Mouse (Mus musculus) kidney, postnatal 4 days (tissue): ENCODE data around the gene Ampd2.

Experiments used
- DNase-seq, 2 experiments: peaks; one replicate each; pipeline ENCODE4 v3.0.0; 2021; ENCODE audit warnings: mixed read lengths in 2 of 2

Ampd2 gene

DNA sequence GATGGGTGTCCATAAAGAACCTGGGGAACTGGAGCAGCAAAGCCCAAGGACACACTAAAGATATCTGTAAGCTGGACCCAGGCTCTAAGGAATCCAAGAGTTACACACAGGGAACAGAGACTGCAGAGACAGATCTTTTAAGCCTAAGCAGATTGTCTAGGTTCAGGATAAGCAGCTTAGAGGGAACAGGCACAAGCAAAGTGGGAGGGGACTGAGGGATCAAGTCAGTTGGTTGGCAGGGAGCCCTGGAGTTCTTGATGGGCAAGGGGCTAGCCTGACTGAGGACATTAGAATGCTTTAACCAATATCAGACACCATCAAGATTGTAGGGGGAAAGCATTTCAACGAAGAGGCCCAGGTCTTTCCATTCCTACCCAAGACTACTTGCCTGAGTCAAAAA, 7.7 kb upstream of the Ampd2 start:
- DNase-seq: no peak

DNA sequence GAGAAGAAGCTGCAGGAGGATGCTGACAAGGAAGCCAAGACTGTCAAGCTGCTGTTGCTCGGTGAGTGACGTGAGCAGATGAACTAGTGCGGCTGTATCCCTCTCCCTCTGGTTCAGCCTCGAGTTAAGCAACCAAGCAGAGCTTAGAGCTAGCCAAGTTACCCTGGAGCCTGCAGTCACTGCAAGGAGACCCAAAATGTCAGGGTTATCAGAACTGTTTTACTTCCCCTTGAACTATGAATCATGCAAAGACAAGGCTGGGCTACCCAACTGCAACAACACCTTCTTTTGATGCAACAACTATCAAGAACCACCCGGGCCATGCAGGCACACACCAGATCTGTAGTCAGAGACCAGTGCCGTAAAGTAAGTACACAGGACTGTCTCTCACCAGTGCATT, 6.9 kb upstream of the Ampd2 start:
- DNase-seq: no peak

DNA sequence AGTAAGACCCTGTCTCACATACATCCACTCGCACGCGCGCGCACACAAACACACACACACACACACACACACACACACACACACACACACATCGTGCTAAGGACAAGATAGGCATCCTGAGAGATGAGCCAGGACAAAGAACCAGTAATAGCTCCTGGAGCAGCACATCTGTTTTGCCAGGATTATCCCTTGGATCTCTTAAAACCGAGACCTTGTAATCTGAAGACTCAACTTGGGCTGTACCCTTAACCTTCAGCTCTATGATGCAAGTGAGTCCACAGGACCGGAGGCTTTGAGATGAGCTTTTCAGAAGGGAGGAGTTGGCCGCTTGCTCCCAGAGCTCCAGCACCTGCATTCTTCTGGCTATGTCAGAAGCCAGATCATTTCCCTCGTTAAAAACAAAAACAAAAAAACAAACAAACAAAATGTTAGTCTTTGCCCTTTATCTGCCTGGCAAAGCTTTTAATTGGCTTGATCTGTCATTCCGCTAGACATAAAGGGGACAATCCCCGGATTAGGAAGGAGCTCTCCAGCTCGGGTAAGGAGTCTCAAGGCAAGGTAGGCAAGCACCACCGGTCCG, 6.2 kb upstream of the Ampd2 start, which contains the start of gene Gnat2:
Gene Gnat2, plus strand, starts transcription at position 254 of the 580 bp plus-strand sequence.
- no peak for DNase-seq

GRCm38 (mm10) chr3:108092030-108092429, 5.6 kb upstream of the Ampd2 start:
- DNase-seq: no peak

GRCm38 (mm10) chr3:108090561-108090960, 4.1 kb upstream of the Ampd2 start:
- DNase-seq: no peak

DNA sequence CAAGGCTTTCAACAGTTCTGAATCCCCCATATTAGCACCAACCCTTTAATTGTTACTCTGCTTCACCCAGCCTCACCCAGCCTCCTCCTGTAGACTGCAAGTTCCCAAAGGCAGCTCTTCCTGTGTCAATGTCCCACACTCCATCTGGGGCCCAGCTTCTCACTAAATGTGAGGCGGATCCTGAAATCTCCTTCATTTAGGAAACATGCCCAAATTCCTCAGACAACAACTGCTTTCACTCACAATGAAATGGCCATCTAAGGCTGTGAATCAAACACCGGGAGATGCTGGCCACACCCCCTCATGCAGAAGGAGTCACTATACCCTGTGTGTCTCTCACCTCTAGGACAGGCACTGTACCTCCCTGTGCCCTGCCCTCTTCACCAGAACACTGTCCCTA, 3.5 kb upstream of the Ampd2 start:
- peak in 1 of 2 experiments; percentile 25 for DNase-seq

GRCm38 (mm10) chr3:108088842-108089380, 2.5 kb upstream of the Ampd2 start:
- peak in 1 of 2 experiments; percentile 25 for DNase-seq

- DNase-seq: no peak
These were observed 878 bp upstream of the Ampd2 start for GRCm38 (mm10) chr3:108087329-108087728.

DNA sequence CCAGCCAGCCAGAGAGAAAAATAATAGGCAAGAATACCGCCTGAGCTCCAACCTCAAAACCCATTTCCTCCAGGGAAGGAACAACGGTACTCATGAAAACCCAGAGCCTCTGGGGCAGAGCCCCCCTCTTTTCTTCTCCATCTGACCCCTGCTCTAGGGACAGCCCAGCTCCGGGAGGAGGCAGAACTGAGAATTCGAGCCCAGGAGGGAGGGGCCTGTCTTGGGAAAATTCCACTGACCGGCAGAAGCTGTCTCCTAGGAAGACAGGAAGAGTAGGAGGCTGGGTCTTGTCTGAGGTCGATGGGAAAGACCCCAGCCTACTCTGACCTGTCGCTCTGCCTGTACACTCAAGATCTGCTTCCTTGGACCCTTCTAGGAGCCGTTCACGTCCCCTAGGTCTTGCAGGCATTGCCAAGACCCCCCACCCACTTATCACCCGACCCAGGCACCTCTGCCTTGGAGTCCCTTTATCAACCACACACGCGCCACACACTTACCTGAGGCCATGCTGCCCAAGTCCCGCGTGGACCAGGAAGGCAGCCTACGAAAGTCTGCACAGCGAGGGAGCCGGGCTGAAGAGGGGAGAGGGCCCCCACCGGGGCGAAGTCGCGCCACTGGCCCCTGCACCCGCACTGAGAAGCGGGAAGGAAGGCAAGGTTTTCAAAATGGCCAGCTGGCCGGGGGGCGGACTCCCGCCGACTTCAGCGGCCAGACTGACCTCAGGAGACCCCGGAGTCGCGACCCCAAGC, 556 bp downstream of the Ampd2 start:
- DNase-seq: peak; percentile 84 to 91

DNA sequence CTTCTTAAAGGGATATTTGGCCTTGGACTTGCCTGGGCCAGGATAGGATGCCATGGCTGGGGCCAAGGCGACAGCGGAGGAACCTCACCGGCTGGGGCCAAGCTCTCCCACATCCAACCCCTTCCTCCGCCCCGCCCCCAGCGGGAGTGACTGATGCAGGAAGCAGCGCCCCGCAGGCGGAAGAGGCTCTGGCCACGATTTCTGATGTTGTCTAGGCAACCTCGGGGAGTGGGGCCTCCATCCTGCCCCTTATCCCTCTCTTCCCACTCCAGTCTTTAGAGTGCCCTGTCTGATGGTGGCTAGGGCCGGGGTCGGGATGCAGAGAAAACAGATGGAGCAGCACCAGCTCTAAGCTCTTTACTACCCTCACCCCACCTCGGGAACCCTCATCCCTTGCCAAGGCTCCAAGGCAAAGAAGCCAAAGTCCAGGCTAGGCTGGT, 1.1 kb downstream of the Ampd2 start:
- DNase-seq: peak; percentile 97 to 98

- DNase-seq: no peak
These were observed 1.6 kb downstream of the Ampd2 start for GRCm38 (mm10) chr3:108084767-108085270.

GRCm38 (mm10) chr3:108083904-108084407, 2.5 kb downstream of the Ampd2 start:
- no peak for DNase-seq

GRCm38 (mm10) chr3:108083161-108083560, 3.3 kb downstream of the Ampd2 start:
- DNase-seq: no peak

DNA sequence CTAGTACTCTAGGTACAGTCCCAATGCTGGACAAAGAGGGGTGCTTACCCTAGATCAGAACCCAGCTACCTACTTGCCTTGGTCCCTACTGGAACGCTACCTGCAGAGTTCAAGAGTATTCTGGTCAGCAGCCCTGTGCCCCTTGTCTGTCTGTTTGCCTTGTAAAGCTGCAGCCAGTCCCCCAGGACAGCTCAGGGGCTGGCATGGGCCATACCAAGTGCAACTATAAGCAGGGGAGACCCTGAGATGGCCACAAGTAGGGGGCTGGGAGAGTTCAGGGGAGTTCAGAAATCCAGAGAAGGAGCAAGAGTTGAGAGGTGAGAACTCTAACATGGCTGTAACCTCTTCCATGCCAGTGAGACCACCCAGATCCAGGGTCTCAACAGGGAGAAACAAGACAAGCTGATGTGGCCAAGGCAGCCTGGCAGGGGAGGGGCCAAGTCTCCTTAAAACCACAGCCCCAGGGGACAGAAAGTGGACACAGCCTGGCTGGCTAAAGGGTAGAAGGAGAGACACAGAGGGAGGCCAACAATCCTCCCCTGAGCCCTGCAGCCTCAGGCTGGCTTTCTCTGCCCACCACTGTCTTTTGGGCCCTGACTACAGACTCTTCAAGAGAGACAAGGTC, 4.1 kb downstream of the Ampd2 start:
- DNase-seq: peak in 1 of 2 experiments; percentile 58

- no peak for DNase-seq
These were observed 4.8 kb downstream of the Ampd2 start for GRCm38 (mm10) chr3:108081681-108082080.

DNA sequence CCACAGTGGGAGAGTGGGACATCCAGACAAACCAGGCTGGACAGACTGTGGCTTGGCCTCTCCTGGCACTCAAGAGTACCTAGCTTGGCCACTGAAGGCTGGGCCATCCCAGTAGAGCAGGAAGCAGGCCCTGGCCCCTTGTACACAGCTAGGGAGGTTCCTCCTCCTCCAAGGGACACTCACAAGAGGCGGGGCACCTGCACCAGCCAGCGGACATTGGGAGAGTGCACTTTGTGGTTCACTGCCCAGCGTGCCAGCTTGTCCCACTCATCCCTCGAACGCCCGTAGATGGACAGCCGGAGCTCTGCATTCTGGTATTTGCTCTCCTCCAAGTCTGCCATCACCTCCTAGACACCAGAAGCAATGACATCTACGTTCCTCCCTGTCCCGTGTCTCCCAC, 9.6 kb downstream of the Ampd2 start:
- peak; percentile 50 to 68 for DNase-seq

GRCm38 (mm10) chr3:108072983-108073569, 13.4 kb downstream of the Ampd2 start:
- peak in 1 of 2 experiments; percentile 7 for DNase-seq

DNA sequence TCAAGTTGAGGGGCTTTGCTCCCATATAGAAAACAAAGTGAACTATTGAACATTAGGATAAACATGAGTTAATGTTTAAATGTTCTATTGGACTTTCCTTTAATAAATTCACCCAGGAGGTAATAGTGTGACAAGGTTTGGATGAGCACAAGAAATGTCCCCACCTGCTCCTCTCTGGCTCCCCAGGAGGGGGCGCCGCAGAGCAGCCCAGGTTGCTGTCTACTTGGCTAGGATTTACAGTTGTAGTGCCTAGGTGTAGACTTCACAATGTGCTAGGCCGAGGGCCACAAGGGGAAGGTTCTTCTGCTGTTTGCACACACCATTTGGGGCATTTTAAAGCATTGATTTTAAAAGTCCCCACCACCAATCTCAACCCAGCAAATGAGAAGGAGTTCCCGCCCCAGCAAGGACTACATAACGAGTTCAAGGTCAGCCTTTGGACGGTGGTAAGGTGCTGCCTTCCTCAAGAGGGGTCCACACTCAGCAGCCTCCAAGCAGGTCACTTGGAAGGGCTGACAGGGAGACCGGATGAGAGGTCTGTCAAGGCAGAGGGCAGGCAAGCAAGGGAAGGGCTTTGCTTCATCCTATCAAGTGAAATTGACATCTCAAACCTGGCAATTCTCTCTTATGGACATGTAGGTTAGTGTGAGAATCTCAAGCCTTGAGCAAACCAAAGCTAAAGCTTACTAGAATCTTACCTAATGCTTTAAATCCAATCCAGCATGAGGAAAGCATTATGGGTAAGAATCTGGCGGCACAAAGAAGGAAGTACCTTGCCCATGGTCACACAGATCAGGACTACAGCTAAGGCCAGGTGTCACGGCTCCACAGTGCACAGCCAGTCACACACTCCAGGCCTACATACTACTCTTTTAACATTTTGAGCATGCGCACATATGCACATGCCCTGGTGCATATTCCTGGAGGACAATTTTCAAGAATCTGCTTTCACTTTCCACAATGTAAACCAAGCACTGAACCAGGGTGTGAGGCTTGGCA, 15.9 kb downstream of the Ampd2 start:
- DNase-seq: peak; percentile 79 to 87

GRCm38 (mm10) chr3:108069231-108069870, 17.1 kb downstream of the Ampd2 start:
- peak; percentile 61 to 72 for DNase-seq

- DNase-seq: peak in 1 of 2 experiments; percentile 14
These were observed 17.6 kb downstream of the Ampd2 start for GRCm38 (mm10) chr3:108068826-108069225.
